Mouse (Mus musculus): ENCODE measurements around the gene Dusp6.

DNA sequence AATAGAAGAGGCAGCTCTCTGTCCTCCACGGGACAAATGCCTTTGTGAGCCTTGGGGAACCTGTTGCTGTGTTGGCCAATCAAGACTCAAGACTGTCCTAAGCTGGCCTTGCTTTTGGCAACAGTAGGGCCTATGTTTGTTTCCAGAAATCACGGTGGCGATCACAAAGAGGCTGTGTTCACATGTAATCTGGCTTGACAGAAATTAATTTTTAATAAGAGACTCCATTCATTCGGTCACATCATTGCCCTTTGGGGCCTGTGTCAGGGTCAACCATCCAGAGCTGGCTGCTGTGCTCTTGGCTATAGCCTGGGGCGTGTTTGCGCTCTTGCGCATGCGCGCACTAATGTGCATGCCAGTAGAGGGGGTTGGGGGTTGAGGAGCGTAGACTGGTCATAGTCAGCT is 21.0 kb downstream of the Dusp6 start:
- TF ChIP-seq CTCF (IDR thresholded peaks at IDR 0.05; ENCODE audit: low read depth), result no peak
- TF ChIP-seq EP300 (IDR thresholded peaks at IDR 0.05; ENCODE audit: low read depth), result no peak
